15 mouse cellular contexts compared by ENCODE assay signal in the genomic region with DNA sequence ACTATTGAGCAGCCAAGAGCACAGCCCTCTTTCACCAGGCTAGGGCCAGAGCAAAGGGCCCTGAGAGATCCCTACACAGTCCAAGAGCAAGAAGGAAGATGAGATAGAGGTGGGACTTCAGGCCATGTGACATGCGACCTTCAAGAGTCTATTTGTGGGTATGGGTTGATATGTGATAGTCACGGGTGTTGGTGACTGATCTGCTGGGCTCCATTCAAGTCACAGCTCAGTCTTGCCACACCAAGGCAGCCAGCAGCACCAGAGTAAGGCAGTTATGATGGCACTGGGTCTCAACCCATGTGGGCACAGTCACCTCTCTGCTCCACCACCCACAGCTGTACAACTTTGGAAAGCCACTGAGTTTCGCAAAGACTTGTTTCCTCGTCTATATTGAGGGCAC.
"Had no signal": no experiment of that assay in that cellular context is flagged by ENCODE, and none has a peak within 500 bp of the region (broad histone marks: within the 10 kb centered on the region; RNA-seq: fewer than 3 reads in every experiment).

No protein-coding gene starts in this region.

- DNase-seq: kidney, adult 2 months; kidney, postnatal 14 days; kidney, postnatal 4 days; liver, embryonic 13.5 days; lung, adult 2 months; retina, postnatal 1 day; thymus, adult 2 months; thymus, postnatal 14 days; thymus, postnatal 4 days had no signal

- H3K4me3 ChIP-seq: liver, embryonic 13.5 days; midbrain, embryonic 12.5 days; midbrain, embryonic 15.5 days; neural tube, embryonic 12.5 days; neural tube, embryonic 15.5 days had no signal

- H3K4me1 ChIP-seq: liver, embryonic 13.5 days; midbrain, embryonic 12.5 days; midbrain, embryonic 15.5 days; neural tube, embryonic 15.5 days had no signal

- ATAC-seq: midbrain, embryonic 15.5 days had no signal

- H3K27ac ChIP-seq: liver, embryonic 13.5 days; macrophage; midbrain, embryonic 12.5 days; midbrain, embryonic 15.5 days; neural tube, embryonic 12.5 days; neural tube, embryonic 15.5 days; stomach, postnatal 0 days had no signal

- H3K9ac ChIP-seq: liver, embryonic 13.5 days; midbrain, embryonic 12.5 days; midbrain, embryonic 15.5 days; neural tube, embryonic 12.5 days; neural tube, embryonic 15.5 days had no signal

- H3K9me3 ChIP-seq: liver, embryonic 13.5 days; midbrain, embryonic 12.5 days; midbrain, embryonic 15.5 days; neural tube, embryonic 12.5 days; neural tube, embryonic 15.5 days had no signal

- H3K4me2 ChIP-seq: liver, embryonic 13.5 days; midbrain, embryonic 12.5 days; midbrain, embryonic 15.5 days; neural tube, embryonic 12.5 days; neural tube, embryonic 15.5 days had no signal

- H3K36me3 ChIP-seq: liver, embryonic 13.5 days; midbrain, embryonic 12.5 days; midbrain, embryonic 15.5 days; neural tube, embryonic 12.5 days; neural tube, embryonic 15.5 days had no signal

- H3K27me3 ChIP-seq: liver, embryonic 13.5 days; midbrain, embryonic 12.5 days; midbrain, embryonic 15.5 days; neural tube, embryonic 15.5 days had no signal
